8 mouse cellular contexts compared by ENCODE assay signal in the genomic region with DNA sequence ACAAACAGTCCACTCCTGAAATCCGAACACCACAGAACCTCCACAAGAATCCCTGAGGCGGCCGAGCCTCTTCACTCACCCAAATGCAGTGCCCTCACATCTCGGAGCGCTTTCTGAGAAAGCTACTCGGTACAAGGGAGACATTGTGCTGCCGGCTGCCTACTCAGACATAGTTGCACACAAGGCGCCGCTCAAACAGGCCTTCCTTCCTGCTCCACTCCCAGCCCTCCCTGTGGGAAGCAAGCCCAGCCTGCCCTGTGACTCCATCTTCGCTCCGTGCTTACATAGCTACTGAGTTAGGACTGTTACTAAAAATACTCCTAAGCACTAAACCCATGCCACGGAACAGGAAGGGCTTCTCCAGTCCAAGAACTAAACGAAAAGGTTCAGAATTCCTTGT. TPM values are rescaled to one million over a fixed set of nuclear protein-coding genes. Genes with fewer than 3 reads are reported as not detected.
DNase-seq lines count a peak whose midpoint lies in the region; ATAC-seq lines count a peak whose summit lies in the region.

No protein-coding gene starts in this region.

- no peaks in the 10 kb centered on the region for H3K27me3 ChIP-seq in hindbrain, embryonic 12.5 days

- H3K9ac ChIP-seq in hindbrain, embryonic 12.5 days, result no peak overlapping the region

- peaks cover 13% of the 10 kb centered on the region; the same call in 1 of the 2 replicates for H3K36me3 ChIP-seq in hindbrain, embryonic 12.5 days

- no peak overlapping the region for H3K4me3 ChIP-seq in hindbrain, embryonic 12.5 days

- no peak overlapping the region for H3K4me2 ChIP-seq in hindbrain, embryonic 12.5 days (replicated peaks)

- no peak for ATAC-seq in hindbrain, embryonic 12.5 days (ENCODE audit: low FRiP score)

- WGBS in hindbrain, embryonic 12.5 days, result 57% methylated on average over 13 of the region's 13 CpGs

- peak overlapping the region; percentile 70; the same call in 1 of the 2 replicates for H3K27ac ChIP-seq in hindbrain, embryonic 12.5 days

- H3K4me1 ChIP-seq in hindbrain, embryonic 12.5 days, result no peaks in the 10 kb centered on the region

- no peaks in the 10 kb centered on the region for H3K9me3 ChIP-seq in hindbrain, embryonic 12.5 days (replicated peaks)

- peak; percentile 83 for DNase-seq in Muller cell, postnatal 12 days (ENCODE audit: inconsistent ontology term)
- peak; percentile 65 to 68 for DNase-seq in cerebellum, postnatal 14 days
- peak; percentile 56 to 62 for DNase-seq in frontal cortex, postnatal 14 days (ENCODE audit: low spot score in 2 of 2)
- DNase-seq in layer of hippocampus, postnatal 10 days (ENCODE audit: low spot score in 2 of 2), result peak; percentile 61 to 71
- peak; percentile 82 for DNase-seq in lung, postnatal 14 days
- peak; percentile 89 for DNase-seq in skeletal muscle tissue, adult 2 months (ENCODE audit: low read depth, low spot score)
- no peak for DNase-seq in spleen, postnatal 10 days (ENCODE audit: low spot score in 2 of 2)

RNA-seq across cellular contexts. Expression of a gene that starts 49.4 kb away (rescaled TPM):
- 58.0 and 59.4 TPM in 2 replicates for polyA plus RNA-seq in hindbrain, embryonic 12.5 days (2016; fragmentation: Nextera tagmentation; extraction: Ambion mirVana)
- total RNA-seq in layer of hippocampus, postnatal 10 days (2021), result 100 to 1,000 TPM in 1 of 2 experiments, 10 to 100 TPM in 1; 95.5 to 103 TPM

Comparison
In these comparisons a context has a peak if more than half of its experiments do, and no peak if none do; other contexts are left out.
1. DNase-seq: peak in Muller cell, postnatal 12 days (single experiment), cerebellum, postnatal 14 days (2 of 2), frontal cortex, postnatal 14 days (2 of 2), layer of hippocampus, postnatal 10 days (2 of 2), lung, postnatal 14 days (single experiment) and skeletal muscle tissue, adult 2 months (single experiment); none in spleen, postnatal 10 days (0 of 2).